In the genomic region with DNA sequence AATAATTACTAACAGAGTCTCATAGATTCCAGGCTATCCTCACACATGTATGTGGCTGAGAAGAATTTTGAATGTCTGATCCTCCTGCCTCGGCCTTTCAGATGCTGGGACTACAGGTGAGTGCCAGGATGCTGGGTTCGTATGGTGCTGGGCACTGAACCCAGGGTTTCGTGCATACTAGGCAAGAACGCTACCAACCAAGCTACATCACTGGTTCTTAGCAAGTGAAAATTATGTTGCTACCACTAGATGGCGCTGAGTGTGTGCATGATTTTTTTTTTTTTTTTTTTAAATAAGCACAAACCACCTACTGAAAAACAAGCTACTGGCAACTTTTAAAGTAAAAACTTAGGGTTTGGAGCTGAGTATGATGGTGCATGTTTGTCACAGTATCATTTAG, we compare ENCODE assay signal across 8 mouse cellular contexts. TPM values are rescaled to one million over a fixed set of nuclear protein-coding genes. Genes with fewer than 3 reads are reported as not detected.
DNase-seq lines count a peak whose midpoint lies in the region; ATAC-seq and TF ChIP-seq lines count a peak whose summit lies in the region.

No protein-coding gene starts in this region.

- H3K36me3 ChIP-seq in hindbrain, embryonic 14.5 days (replicated peaks; ENCODE audit: control insufficient read depth, insufficient read depth): no peaks in the 10 kb centered on the region
- no peaks in the 10 kb centered on the region for H3K36me3 ChIP-seq in liver, postnatal 0 days (replicated peaks; ENCODE audit: insufficient read depth, low read length)

- no peak for TF ChIP-seq EP300 in liver, postnatal 0 days (IDR thresholded peaks at IDR 0.05; ENCODE audit: low read depth)

- CTCF ChIA-PET in Patski (lab: Charles Lee): interaction anchor here (0.6 to 3.3 kb wide), 19 partner anchors 8 to 350 kb away, joined by 3 to 14 read pairs (median 3); no protein-coding TSS in a partner anchor

- H3K4me2 ChIP-seq in hindbrain, embryonic 14.5 days (replicated peaks): no peak overlapping the region
- H3K4me2 ChIP-seq in liver, postnatal 0 days (ENCODE audit: low read depth, low read length): no peak overlapping the region

- H3K27ac ChIP-seq in hindbrain, embryonic 14.5 days: no peak overlapping the region
- H3K27ac ChIP-seq in liver, postnatal 0 days (ENCODE audit: low read depth): no peak overlapping the region

- DNase-seq in ovary, postnatal 14 days (ENCODE audit: low spot score): peak; percentile 21
- DNase-seq in ovary, adult 18-20 months (ENCODE audit: low spot score): no peak
- no peak for DNase-seq in Patski (ENCODE audit: low read depth, low spot score)
- DNase-seq in cerebellum, adult 9-10 months: peak; percentile 57
- peak; percentile 90 for DNase-seq in hindbrain, embryonic 14.5 days (ENCODE audit: low spot score)
- DNase-seq in liver, postnatal 0 days: no peak
- peak; percentile 46 for DNase-seq in retina, adult 2 months (ENCODE audit: low read depth, low spot score)
- no peak for DNase-seq in urinary bladder, postnatal 4 days (ENCODE audit: low spot score in 2 of 2)

- ATAC-seq in Patski: no peak
- peak; percentile 60; the same call in 1 of the 2 replicates for ATAC-seq in hindbrain, embryonic 14.5 days (ENCODE audit: low FRiP score)
- ATAC-seq in liver, postnatal 0 days: no peak

- H3K9me3 ChIP-seq in hindbrain, embryonic 14.5 days (ENCODE audit: control insufficient read depth, low read length): no peaks in the 10 kb centered on the region; the same call in 1 of the 2 replicates
- peaks cover 9% of the 10 kb centered on the region; the same call in 1 of the 2 replicates for H3K9me3 ChIP-seq in liver, postnatal 0 days (ENCODE audit: low read length)

- POLR2A ChIA-PET in Patski (lab: Charles Lee): interaction anchor here (0.6 to 1.1 kb wide), 3 partner anchors 9 to 403 kb away, joined by 3 to 6 read pairs (median 4); no protein-coding TSS in a partner anchor

- 8% methylated on average over 5 of the region's 5 CpGs for WGBS in hindbrain, embryonic 14.5 days
- 7% methylated on average over 5 of the region's 5 CpGs for WGBS in liver, postnatal 0 days (ENCODE audit: insufficient replicate concordance)

- TF ChIP-seq CTCF in Patski (IDR thresholded peaks at IDR 0.05): peak; percentile 61
- TF ChIP-seq CTCF in liver, postnatal 0 days (IDR thresholded peaks at IDR 0.05; ENCODE audit: low read depth): peak; percentile 76

- in situ Hi-C loops in Patski (cut with MboI; ENCODE audit: low pct_unique_long_range_greater_than_20kb): loop anchor here (10.0 kb wide), 1 partner anchor 352 kb away; no protein-coding TSS in a partner anchor

- no peaks in the 10 kb centered on the region for H3K27me3 ChIP-seq in Patski
- H3K27me3 ChIP-seq in hindbrain, embryonic 14.5 days (ENCODE audit: control insufficient read depth, insufficient read depth, low read length): no peaks in the 10 kb centered on the region
- no peaks in the 10 kb centered on the region for H3K27me3 ChIP-seq in liver, postnatal 0 days (ENCODE audit: insufficient read depth, low read length)

- H3K9ac ChIP-seq in hindbrain, embryonic 14.5 days: no peak overlapping the region
- no peak overlapping the region for H3K9ac ChIP-seq in liver, postnatal 0 days (replicated peaks)

- no peak overlapping the region for H3K4me3 ChIP-seq in hindbrain, embryonic 14.5 days (replicated peaks; ENCODE audit: low read length)
- no peak overlapping the region for H3K4me3 ChIP-seq in liver, postnatal 0 days (ENCODE audit: low read depth, low read length)

- no peaks in the 10 kb centered on the region for H3K4me1 ChIP-seq in hindbrain, embryonic 14.5 days (replicated peaks; ENCODE audit: control insufficient read depth, insufficient read depth, low read length)
- H3K4me1 ChIP-seq in liver, postnatal 0 days (ENCODE audit: insufficient read depth): no peaks in the 10 kb centered on the region; the same call in 1 of the 2 replicates

RNA-seq across cellular contexts. Expression of gene Gnpnat1, which starts 18.5 kb away (rescaled TPM):
- 101 TPM for polyA plus RNA-seq in Patski (2021)
- polyA plus RNA-seq in hindbrain, embryonic 14.5 days (2014; fragmentation: Nextera tagmentation; extraction: Ambion mirVana): 29.5 and 30.2 TPM in 2 replicates
- polyA plus RNA-seq in liver, postnatal 0 days (2015; fragmentation: Nextera tagmentation; extraction: Ambion mirVana): 64.4 and 86.3 TPM in 2 replicates

Comparison
In these comparisons a context has a peak if more than half of its experiments do, and no peak if none do; other contexts are left out.
1. DNase-seq: peak in ovary, postnatal 14 days (single experiment), cerebellum, adult 9-10 months (single experiment), hindbrain, embryonic 14.5 days (single experiment) and retina, adult 2 months (single experiment); none in ovary, adult 18-20 months (single experiment), Patski (single experiment), liver, postnatal 0 days (single experiment) and urinary bladder, postnatal 4 days (0 of 2).